In the genomic region with DNA sequence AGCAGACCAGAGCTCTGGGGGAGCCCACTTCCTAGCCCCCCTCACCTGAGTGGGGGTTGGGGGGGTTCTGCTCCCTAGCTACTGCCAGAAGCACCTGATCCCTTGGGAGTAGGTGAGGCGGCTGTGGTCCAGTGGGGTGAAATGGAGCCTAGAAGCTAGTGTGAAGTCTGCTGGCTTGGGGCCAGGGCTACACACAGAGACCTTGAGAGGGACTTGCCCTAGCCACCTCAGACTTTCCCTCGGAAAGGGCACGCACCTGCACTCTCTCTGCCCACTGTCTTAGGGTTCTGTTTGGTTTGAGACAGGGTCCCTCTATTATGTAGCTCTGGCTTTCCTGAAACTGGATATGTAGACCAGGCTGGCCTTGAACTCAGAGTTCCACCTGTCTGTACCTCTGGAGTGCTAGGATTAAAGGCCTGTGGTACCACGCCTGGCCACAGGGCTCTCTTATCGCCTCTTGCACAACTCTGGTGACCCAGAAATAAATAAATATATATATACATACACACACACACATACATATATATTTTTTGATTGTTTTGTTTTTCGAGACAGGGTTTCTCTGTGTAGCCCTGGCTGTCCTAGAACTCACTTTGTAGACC, we compare ENCODE assay signal across 8 mouse cellular contexts. TPM values are rescaled to one million over a fixed set of nuclear protein-coding genes. Genes with fewer than 3 reads are reported as not detected.
DNase-seq lines count a peak whose midpoint lies in the region; ATAC-seq lines count a peak whose summit lies in the region.

No protein-coding gene starts in this region.

- H3K9me3 ChIP-seq in heart, embryonic 12.5 days (replicated peaks): no peaks in the 10 kb centered on the region
- no peaks in the 10 kb centered on the region for H3K9me3 ChIP-seq in lung, embryonic 16.5 days (ENCODE audit: control insufficient read depth, low read length)

- WGBS in heart, embryonic 12.5 days: 22% methylated on average over 6 of the region's 6 CpGs
- WGBS in lung, embryonic 16.5 days: 22% methylated on average over 6 of the region's 6 CpGs

- peaks cover 31% of the 10 kb centered on the region for H3K36me3 ChIP-seq in heart, embryonic 12.5 days
- peaks cover 6% of the 10 kb centered on the region; the same call in 1 of the 2 replicates for H3K36me3 ChIP-seq in lung, embryonic 16.5 days (ENCODE audit: control insufficient read depth, insufficient read depth, low read length)

- ATAC-seq in heart, embryonic 12.5 days (ENCODE audit: insufficient number of reproducible peaks, low FRiP score): peak; percentile 44; the same call in 1 of the 2 replicates
- ATAC-seq in lung, embryonic 16.5 days (ENCODE audit: low read depth): peak; percentile 42

- no peaks in the 10 kb centered on the region for H3K27me3 ChIP-seq in heart, embryonic 12.5 days (replicated peaks)
- H3K27me3 ChIP-seq in lung, embryonic 16.5 days (ENCODE audit: control insufficient read depth, insufficient read depth, low read depth, low read length): no peaks in the 10 kb centered on the region

- peaks cover 43% of the 10 kb centered on the region for H3K4me1 ChIP-seq in heart, embryonic 12.5 days (replicated peaks)
- H3K4me1 ChIP-seq in lung, embryonic 16.5 days (replicated peaks; ENCODE audit: control insufficient read depth, insufficient read depth, low read length): peaks cover 16% of the 10 kb centered on the region

- peak; percentile 50 for DNase-seq in urinary bladder, adult 2 months (ENCODE audit: low spot score)
- DNase-seq in urinary bladder, postnatal 10 days (ENCODE audit: low spot score): no peak
- peak; percentile 73 to 76 for DNase-seq in cerebellum, postnatal 10 days
- peak; percentile 79 for DNase-seq in kidney, adult 9 months
- peak; percentile 69 for DNase-seq in ovary, postnatal 36 days (ENCODE audit: low spot score)
- DNase-seq in embryo, embryonic 11 days: no peak

- peak overlapping the region; percentile 87 for H3K4me2 ChIP-seq in heart, embryonic 12.5 days
- peak overlapping the region; percentile 75 for H3K4me2 ChIP-seq in lung, embryonic 16.5 days (ENCODE audit: low read depth, low read length)

- H3K9ac ChIP-seq in heart, embryonic 12.5 days: peak overlapping the region; percentile 96
- H3K9ac ChIP-seq in lung, embryonic 16.5 days (ENCODE audit: low read length): peak overlapping the region; percentile 97

- H3K4me3 ChIP-seq in heart, embryonic 12.5 days: peak overlapping the region; percentile 86
- peak overlapping the region; percentile 95 for H3K4me3 ChIP-seq in lung, embryonic 16.5 days (ENCODE audit: low read length)

- peak overlapping the region; percentile 90 for H3K27ac ChIP-seq in heart, embryonic 12.5 days (ENCODE audit: poor library complexity, severe bottlenecking)
- peak overlapping the region; percentile 94 for H3K27ac ChIP-seq in lung, embryonic 16.5 days (ENCODE audit: low read length)

RNA-seq across cellular contexts. Expression of gene Psme1, which starts 0.8 kb away (rescaled TPM):
- polyA plus RNA-seq in urinary bladder, adult 2 months (2012; rRNA removed): 136 and 167 TPM in 2 replicates
- polyA plus RNA-seq in heart, embryonic 12.5 days (2016; fragmentation: Nextera tagmentation; extraction: Ambion mirVana): 211 and 212 TPM in 2 replicates
- 175 and 179 TPM in 2 replicates for polyA plus RNA-seq in lung, embryonic 16.5 days (2015; fragmentation: Nextera tagmentation; extraction: Ambion mirVana)

RNA-seq across cellular contexts. Expression of gene Fitm1, which starts 3.4 kb away (rescaled TPM):
- 0.25 TPM in 1 of 2 replicates, not detected in the other for polyA plus RNA-seq in urinary bladder, adult 2 months (2012; rRNA removed)
- polyA plus RNA-seq in heart, embryonic 12.5 days (2016; fragmentation: Nextera tagmentation; extraction: Ambion mirVana): 114 and 118 TPM in 2 replicates
- 4.7 and 5.2 TPM in 2 replicates for polyA plus RNA-seq in lung, embryonic 16.5 days (2015; fragmentation: Nextera tagmentation; extraction: Ambion mirVana)

RNA-seq across cellular contexts. Expression of gene Emc9, which starts 6.3 kb away (rescaled TPM):
- polyA plus RNA-seq in urinary bladder, adult 2 months (2012; rRNA removed): 19.3 and 21.2 TPM in 2 replicates
- polyA plus RNA-seq in heart, embryonic 12.5 days (2016; fragmentation: Nextera tagmentation; extraction: Ambion mirVana): 16.3 and 21.5 TPM in 2 replicates
- 6.4 and 7.3 TPM in 2 replicates for polyA plus RNA-seq in lung, embryonic 16.5 days (2015; fragmentation: Nextera tagmentation; extraction: Ambion mirVana)

RNA-seq across cellular contexts. Expression of gene Psme2, which starts 12.1 kb away (rescaled TPM):
- 134 and 144 TPM in 2 replicates for polyA plus RNA-seq in urinary bladder, adult 2 months (2012; rRNA removed)
- 200 and 213 TPM in 2 replicates for polyA plus RNA-seq in heart, embryonic 12.5 days (2016; fragmentation: Nextera tagmentation; extraction: Ambion mirVana)
- polyA plus RNA-seq in lung, embryonic 16.5 days (2015; fragmentation: Nextera tagmentation; extraction: Ambion mirVana): 247 and 250 TPM in 2 replicates

RNA-seq across cellular contexts. Expression of gene Rnf31, which starts 12.7 kb away (rescaled TPM):
- 15.7 and 20.4 TPM in 2 replicates for polyA plus RNA-seq in urinary bladder, adult 2 months (2012; rRNA removed)
- polyA plus RNA-seq in heart, embryonic 12.5 days (2016; fragmentation: Nextera tagmentation; extraction: Ambion mirVana): 16.4 and 16.8 TPM in 2 replicates
- polyA plus RNA-seq in lung, embryonic 16.5 days (2015; fragmentation: Nextera tagmentation; extraction: Ambion mirVana): 17.6 and 18.1 TPM in 2 replicates

Comparison
In these comparisons a context has a peak if more than half of its experiments do, and no peak if none do; other contexts are left out.
1. DNase-seq: peak in urinary bladder, adult 2 months (single experiment), cerebellum, postnatal 10 days (2 of 2), kidney, adult 9 months (single experiment) and ovary, postnatal 36 days (single experiment); none in urinary bladder, postnatal 10 days (single experiment) and embryo, embryonic 11 days (single experiment).
2. RNA of gene Fitm1, which starts 3.4 kb away (polyA plus RNA-seq): 114 to 118 TPM in heart, embryonic 12.5 days; 4.7 to 5.2 TPM in lung, embryonic 16.5 days and 0.25 TPM in urinary bladder, adult 2 months; every median in the first group is over 10 times any median in the second.